Mouse (Mus musculus): ENCODE measurements at regions not wholly inside any gene's neighbourhood (a gene's known extent, or its start where the extent isn't known, plus 50 kb on each side); places are given as distances from the start of the nearest gene placed in this dataset.

GRCm38 (mm10) chr3:75696117-75697077, 51.6 kb upstream of the Gm29133 start:
- peak; percentile 78 for ATAC-seq (replicated peaks; ENCODE audit: poor library complexity)
